Mouse (Mus musculus) left cerebral cortex, postnatal 36 days (tissue): ENCODE results near the gene Me3. TPM values are rescaled to one million over a fixed set of nuclear protein-coding genes. Genes with fewer than 3 reads are reported as not detected.

ENCODE experiments used
- DNase-seq, 2 experiments: peaks; one replicate each; pipeline ENCODE4 v3.0.0; 2021 to 2022; ENCODE audit warnings: low spot score in 2 of 2, mixed read lengths in 1 of 2
- intact Hi-C: fragments of 180-260 bp; cut with DNase I; formaldehyde crosslinking; loops from one replicate; pipeline ENCODE4 v1.15.1; 2025
- total RNA-seq, 2 experiments: library from RNA; stranded (reverse); gene quantifications; 2 replicates each; pipeline ENCODE4 v1.2.3; 2021

Gene Me3
- 100 to 1,000 TPM; 103 TPM for total RNA-seq

DNA sequence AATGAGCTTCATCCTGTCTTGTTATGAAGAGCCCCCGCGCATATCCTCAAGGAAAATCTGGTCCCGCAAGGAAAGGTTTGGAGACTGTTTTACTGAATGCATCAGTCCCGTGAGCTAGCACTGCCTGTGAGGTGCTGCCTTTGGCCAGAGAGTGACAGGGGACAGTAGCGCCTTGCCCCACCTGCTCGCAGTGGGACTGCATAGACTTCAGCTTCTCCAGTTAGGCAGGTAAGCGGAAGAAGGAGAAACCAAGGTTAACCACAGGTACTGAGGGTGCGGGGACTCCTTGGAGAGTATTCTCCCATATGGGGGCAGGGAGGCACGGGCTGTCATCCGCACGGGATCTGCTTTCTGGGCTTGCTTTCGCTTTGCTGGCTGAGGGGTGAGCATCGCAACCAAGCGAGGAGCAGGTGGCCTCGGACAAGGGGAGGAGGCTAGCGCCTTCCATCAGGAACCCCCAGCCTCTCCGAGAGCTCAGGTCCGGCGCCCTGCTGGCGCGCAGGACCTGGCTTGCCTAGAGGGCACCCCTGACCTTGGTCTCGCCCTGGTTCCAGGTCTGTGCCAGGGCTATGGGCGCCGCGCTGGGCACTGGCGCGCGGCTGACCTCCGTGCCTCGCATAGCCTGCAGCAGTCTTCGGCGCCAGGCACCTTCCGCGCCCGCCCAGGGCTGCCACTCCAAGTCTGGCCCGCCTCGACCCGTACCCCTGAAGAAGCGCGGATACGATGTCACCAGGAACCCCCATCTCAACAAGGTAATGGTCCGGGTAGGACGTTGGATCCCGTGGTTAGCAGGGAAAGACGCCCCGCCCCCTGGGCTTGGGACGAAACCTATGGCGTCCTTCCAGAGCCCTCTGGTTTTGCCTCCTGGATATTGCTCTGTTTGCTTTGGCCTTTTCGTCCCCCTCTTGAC, at the start of gene Me3:
Gene Me3 (plus strand): TSS at position 51 of the 910 bp plus-strand sequence.
- peak; percentile 64 to 68 for DNase-seq
- intact Hi-C loops = loop anchor here (5.0 kb wide), 2 partner anchors 35 to 115 kb away; no protein-coding TSS in a partner anchor

DNA sequence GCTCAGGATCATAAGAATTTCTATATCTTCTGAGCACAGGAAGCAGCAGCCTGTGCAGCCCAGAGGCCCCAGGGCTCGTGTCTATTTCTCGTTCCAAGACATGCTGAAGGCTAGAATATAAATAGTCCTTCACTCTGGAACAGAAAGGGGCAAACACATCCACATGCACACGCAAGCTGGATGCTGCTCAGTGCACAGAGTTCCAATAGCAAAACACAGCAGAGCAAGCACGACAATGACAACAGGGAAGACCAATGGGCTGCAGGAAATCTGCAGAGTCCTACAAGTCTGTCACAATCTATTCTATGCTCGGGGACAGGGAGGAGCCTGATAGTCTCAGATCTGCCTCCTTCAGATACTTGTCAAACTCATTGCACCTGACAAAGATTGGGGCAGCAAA, 42.2 kb upstream of the Me3 start:
- peak; percentile 13 to 15 for DNase-seq
- intact Hi-C loops = no loop called here

- peak in 1 of 2 experiments; percentile 11 for DNase-seq
- intact Hi-C loops = no loop called here
Observed at GRCm38 (mm10) chr7:89590542-89591251, 41.5 kb upstream of the Me3 start.

- intact Hi-C loops = no loop called here
- no peak for DNase-seq
Observed at GRCm38 (mm10) chr7:89595813-89596212, 36.4 kb upstream of the Me3 start.

DNA sequence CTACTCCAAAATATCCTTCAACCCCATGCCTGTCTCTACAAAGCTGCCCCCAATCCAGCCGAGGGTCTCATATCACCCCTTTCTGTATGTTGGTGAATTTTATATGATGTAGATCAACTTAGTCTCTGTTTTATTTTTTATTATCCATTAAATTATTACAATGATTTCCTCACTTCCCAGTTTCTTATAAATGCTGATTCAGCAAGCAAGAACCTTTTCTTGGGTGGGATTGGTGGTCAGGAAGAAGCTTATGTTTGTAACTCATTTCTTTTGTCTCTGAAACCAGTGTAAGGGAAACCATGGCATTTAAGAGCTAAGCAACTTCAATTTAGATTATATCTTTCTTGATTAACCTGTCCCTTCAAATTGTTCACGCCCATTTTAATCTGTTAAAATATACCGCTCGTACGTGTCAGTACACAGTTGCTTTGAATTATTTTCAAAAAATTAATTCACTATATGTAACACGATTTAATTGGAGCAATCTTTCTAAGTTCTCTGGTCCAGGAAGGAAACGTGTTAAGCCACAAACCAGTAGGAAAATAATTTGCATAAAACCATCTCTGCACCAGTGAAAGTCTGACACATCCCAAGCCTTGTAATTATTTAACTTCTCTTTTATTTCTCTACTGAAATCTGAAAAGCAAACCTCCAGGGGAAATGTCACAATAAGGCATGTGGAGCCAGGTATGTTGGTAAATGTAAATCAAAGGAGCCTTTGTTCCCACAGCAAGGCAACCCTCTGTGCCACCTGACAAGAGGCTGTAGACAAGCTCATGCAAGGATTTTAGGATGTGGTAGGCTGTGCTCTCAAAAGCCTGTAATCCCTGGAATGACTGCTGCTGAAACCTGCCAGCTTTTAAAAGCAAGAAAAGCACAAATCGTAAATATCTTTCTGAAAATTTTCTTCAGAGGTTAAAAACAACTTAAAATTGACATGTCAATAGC, 26.3 kb upstream of the Me3 start:
- DNase-seq = no peak
- intact Hi-C loops = no loop called here

GRCm38 (mm10) chr7:89607329-89607728, 24.9 kb upstream of the Me3 start:
- intact Hi-C loops = no loop called here
- no peak for DNase-seq

DNA sequence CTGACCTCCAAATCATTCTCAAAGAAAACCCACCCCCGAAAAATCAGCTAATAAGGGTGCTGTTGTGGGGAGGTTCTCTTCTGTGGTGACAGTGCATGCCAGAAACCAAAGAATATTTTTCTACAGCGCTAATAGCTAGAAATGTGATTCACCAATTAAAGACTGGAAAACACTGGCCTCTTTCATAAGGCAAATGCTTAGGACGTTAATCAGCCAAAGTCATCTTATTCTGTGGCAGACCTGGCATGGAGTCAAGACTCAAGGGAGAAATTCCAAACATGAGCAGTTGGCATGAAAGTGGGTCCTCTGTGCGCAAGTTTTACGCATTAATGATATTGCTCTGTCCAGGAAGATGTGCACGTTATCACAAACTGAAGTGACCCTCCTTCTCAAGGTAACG, 21.0 kb upstream of the Me3 start:
- intact Hi-C loops = no loop called here
- no peak for DNase-seq

DNA sequence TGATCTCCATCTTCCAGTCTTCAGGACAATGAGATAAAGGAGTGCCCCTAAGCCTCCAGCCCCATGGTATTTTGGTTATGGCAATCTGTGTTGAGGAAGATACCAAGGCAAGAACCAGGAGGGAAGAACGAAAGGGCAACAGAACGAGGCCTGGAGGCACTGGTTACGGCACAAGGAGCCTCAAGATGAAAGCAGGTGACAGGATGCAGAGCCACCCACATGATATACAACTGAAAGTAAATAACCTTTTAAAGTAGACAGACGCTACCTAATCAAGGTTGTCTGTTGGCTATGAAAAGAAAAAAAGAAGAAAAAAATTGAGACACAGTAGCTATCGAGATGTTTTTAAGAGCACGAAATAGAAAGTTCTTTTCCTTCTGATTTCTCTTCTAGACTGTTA, 16.0 kb upstream of the Me3 start:
- intact Hi-C loops = no loop called here
- DNase-seq = no peak

GRCm38 (mm10) chr7:89623331-89623730, 8.9 kb upstream of the Me3 start:
- no peak for DNase-seq
- intact Hi-C loops = loop anchor here (10.0 kb wide), 1 partner anchor 211 kb away; no protein-coding TSS in a partner anchor

- intact Hi-C loops = loop anchor here (10.0 kb wide), 1 partner anchor 207 kb away; no protein-coding TSS in a partner anchor
- no peak for DNase-seq
Observed at GRCm38 (mm10) chr7:89627393-89627792, 4.8 kb upstream of the Me3 start.

DNA sequence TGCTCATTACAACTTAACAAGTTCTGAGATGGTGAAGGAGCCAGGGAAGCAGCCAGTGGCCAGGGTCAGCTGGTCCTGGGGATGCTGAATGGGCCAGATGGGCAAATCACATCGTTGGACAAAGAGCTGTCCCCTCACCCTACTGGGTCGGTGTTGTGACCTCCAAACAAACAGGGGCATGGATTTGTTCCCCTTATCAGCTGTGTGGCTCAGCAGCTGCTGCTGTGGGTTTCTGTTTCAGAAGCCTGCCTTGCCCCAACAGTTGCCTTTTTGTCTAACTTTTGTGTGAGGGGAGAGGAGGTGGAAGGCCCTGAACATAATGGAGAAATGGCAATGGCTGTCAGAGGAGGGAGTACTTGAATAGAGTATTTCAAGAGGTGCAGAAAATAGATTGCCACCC, 4.2 kb upstream of the Me3 start:
- intact Hi-C loops = loop anchor here (10.0 kb wide), 1 partner anchor 207 kb away; no protein-coding TSS in a partner anchor
- no peak for DNase-seq

- DNase-seq = no peak
- intact Hi-C loops = loop anchor here (10.0 kb wide), 1 partner anchor 206 kb away; no protein-coding TSS in a partner anchor
Observed at GRCm38 (mm10) chr7:89629006-89629405, 3.2 kb upstream of the Me3 start.

DNA sequence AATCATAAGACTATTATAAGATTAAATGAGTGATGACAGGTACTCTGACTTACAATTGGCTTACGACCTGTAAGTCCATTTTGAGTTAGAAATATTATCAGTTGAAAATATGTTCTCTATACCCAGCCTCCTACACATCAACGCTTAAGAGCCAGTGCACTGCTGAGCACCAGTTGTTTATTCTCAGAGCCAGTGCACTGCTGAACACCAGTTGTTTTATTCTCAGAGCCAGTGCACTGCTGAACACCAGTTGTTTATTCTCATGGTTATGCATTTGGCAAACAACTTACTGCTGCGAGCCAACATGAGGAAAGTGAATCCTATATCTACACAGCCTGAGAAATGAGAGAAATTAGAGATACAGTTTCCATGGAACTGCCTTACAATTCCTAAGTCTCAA, 2.3 kb upstream of the Me3 start:
- no peak for DNase-seq
- intact Hi-C loops = loop anchor here (5.0 to 10.0 kb wide), 3 partner anchors 37 to 205 kb away; no protein-coding TSS in a partner anchor

DNA sequence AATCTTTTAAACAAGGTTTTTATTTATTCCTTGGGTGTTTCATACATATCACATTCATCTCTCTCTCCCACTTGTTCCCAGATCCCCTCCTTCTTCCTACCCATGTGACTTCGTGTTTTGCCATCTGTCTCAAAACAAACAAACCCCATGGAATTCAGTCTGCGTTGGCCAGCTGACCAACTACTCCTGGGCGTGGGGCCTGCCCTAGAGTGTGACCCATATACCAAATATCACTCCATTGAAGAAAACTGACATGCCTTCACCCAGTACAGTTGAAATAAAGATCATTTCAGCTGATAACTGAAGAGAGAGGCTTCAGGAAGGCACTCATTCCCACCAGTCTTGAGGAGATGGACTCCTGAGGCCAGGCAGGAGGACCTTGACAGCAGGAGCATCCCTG, 1.4 kb upstream of the Me3 start:
- DNase-seq = no peak
- intact Hi-C loops = loop anchor here (5.0 kb wide), 2 partner anchors 37 to 113 kb away; no protein-coding TSS in a partner anchor

GRCm38 (mm10) chr7:89640533-89640932, 8.3 kb downstream of the Me3 start:
- intact Hi-C loops = no loop called here

GRCm38 (mm10) chr7:89640944-89641661, 8.9 kb downstream of the Me3 start:
- intact Hi-C loops = no loop called here
- DNase-seq = peak in 1 of 2 experiments; percentile 32

More at GRCm38 (mm10) chr7:89640533-89640932, 8.3 kb downstream of the Me3 start:
- DNase-seq = no peak

DNA sequence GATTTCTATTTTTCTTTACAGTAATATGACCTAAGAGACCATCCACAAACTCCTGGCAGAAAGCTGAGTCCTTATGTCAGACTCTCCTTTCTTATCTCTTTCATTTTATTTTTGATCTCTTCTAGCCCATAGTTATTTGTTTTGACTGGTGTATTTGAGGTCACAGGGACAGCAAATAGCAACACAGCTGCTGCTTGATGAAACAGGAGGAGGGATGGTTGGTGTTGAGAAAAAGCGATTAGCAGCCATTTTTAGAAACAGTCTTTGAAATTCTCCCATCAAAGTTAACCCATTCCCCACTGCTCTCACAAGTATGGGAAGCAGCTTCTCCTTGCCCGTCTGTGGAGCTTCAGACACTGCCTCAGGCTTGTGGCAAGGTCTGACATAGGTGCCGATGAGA, 12.8 kb downstream of the Me3 start:
- intact Hi-C loops = no loop called here
- no peak for DNase-seq

- no peak for DNase-seq
- intact Hi-C loops = no loop called here
Observed at GRCm38 (mm10) chr7:89647864-89648263, 15.7 kb downstream of the Me3 start.

DNA sequence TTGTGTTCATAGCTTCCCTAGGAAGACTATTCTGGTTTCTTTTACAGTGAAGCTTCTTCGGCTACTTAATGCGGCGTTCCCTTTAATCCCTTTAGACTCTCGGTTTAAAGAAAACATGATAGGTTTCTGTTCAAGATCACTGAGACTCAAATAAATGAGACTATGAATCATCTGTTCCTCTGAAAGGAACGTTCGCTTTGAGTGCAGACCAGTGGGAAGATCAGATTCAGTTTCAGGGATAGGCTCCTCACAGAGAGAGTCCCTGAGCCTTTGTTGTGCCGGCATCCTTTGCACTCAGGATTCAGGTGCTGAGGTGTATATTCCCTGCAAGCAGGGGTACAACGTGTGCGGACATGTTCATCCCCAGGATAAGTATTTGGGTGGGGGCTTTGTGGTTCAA, 25.0 kb downstream of the Me3 start:
- no peak for DNase-seq
- intact Hi-C loops = no loop called here
